Mouse (Mus musculus) induced T-regulatory cell, adult 2 months (primary cell): ENCODE measurements around the gene Esf1.
"Not testable (repeated sequence)": the region's sequence is repeated elsewhere in the genome, so short reads cannot be mapped to it uniquely, and the experiment has no call there.

Experiments used
- DNase-seq: peaks from one replicate; pipeline ENCODE4 v3.0.0-alpha.2; 2012; ENCODE audit warnings: low read depth

Esf1 gene

GRCm38 (mm10) chr2:140096034-140096433, 74.3 kb downstream of the Esf1 start:
- no peak for DNase-seq

DNA sequence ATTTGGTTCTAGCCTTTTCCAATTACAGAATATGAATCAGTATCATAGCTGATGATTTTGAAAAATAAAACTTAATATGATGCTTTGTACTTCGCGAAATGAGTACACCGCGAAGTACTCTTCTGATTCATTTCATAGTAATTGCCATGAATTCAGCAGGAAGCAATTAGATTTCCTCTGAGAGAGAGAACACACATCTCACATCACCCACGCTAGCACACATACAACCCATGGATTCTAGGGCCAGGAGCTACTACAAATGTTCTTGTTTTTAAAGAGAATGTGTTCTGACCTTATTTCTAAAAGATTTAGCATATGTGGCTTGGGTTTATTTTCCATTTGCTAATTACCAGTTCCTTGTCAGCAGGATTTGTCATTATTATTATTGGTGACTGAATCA, 76.9 kb downstream of the Esf1 start:
- DNase-seq: no peak

- DNase-seq: no peak
Measured at GRCm38 (mm10) chr2:140084245-140084644, 86.1 kb downstream of the Esf1 start.

DNA sequence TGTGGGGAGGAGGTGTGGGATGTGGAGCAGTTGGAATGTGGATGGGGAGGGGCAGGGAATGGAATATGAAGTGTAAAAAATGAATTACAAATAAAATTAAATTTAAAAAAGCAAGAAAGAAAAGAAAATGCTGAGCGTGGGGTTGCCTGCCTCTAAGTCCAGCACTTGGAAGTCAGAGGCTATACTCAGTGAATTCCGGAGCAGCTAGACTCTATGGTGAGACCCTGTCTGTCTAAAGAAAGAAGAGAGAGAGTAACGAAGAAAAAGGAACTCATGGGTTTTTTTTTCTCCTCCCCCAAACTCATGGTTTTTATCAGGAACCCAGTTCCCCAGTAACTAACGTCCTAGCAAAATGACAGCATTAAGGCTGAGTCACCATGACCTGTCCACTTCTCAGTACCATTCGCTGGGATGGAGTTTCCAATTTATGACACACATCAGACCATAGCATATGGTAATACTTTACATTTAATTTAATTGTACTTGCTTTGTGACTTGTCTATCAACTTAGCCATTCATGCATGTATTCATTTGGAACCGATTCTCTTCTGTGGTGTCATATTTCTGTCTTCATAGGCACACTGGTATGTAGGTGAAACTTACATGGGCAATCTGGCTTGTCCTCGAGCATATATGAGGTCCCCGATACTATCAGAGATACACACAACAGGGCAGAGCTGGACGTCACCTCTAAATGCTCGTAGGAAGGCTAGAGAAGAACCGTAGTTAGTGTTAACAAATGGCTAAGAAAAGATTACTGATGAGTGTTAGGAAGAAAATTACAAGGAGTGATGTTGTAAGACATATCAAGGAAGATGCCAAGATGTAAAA, 89.4 kb downstream of the Esf1 start:
- no peak for DNase-seq

- DNase-seq: not testable (repeated sequence)
Measured at GRCm38 (mm10) chr2:140079284-140079683, 91.1 kb downstream of the Esf1 start.

DNA sequence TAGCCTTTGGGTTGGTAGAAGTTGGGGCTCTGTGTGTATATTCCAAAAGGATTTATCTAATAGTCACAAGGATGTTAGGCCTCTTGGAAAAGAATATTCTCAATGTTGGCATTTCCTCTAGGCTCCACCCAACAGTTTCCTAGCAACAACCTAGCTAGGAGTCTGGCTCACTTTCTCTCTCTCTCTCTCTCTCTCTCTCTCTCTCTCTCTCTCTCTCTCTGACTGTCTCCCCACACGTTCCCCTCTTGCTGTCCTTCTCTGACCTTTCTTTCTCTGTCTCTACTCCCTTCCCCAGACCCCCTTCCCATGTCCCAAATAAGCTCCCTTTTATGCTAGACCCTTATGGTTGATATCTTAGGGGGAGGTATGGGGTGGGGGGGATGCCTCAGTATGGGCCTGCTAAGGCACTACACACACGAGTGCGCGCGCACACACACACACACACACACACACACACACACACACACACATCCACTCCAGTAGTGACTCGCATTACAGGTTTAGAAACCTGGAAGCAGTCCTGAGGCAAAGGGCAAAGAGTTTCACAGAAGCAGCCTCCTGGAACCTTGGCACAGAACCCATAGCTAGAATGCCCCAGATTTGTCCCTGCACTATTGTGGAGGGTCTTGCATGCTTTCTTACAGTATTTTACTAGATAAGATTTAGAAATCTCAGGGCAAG, 91.6 kb downstream of the Esf1 start:
- DNase-seq: no peak

DNA sequence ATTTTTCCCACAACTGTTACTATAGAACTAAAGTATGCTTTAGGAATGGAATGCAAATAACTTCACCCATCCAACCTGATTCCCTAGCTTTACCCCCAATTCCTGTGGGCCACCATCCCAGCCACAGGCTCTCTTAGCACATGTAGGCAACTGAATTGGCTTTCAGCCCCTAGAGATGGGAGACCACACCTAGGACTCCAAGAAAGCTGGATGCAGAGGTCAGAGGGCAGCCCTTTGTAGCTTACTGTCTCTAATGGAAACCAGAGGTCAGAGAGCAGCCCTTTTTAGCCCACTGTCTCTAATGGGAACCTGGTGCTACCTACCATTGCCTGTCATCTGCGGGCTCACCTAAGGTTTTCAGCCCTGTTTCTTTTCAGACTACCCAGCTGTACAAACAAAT, 92.9 kb downstream of the Esf1 start:
- no peak for DNase-seq

- DNase-seq: no peak
Measured at GRCm38 (mm10) chr2:140075150-140075549, 95.2 kb downstream of the Esf1 start.
